Mouse (Mus musculus): ENCODE measurements around the gene Jsrp1.
A peak's percentile ranks its signal among the peaks of the same experiment; 100 is the strongest.
"Not testable (repeated sequence)": the region's sequence is repeated elsewhere in the genome, so short reads cannot be mapped to it uniquely, and the experiment has no call there.

Gene Jsrp1

DNA sequence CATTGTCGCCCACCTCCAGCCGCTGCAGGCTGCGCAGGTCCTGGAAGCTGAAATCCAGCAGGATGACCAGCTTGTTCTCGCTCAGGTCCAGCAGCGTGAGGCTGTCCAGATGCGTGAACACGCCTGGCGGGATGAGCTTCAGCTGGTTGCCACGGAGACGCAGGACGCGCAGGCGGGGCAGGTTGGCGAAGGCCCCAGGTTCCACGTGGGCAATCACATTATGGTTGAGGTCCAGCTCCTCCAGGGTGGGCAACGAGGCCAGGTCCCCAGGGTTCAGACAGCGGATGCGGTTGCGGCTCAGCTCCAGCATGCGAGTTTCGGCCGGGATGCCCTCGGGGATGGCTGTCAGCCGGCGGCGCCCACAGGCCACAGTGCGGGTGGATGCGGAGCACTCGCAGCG is 22.3 kb upstream of the Jsrp1 start:
- DNase-seq (ENCODE audit: extremely low spot score, low read depth, low spot score) = no peak

DNA sequence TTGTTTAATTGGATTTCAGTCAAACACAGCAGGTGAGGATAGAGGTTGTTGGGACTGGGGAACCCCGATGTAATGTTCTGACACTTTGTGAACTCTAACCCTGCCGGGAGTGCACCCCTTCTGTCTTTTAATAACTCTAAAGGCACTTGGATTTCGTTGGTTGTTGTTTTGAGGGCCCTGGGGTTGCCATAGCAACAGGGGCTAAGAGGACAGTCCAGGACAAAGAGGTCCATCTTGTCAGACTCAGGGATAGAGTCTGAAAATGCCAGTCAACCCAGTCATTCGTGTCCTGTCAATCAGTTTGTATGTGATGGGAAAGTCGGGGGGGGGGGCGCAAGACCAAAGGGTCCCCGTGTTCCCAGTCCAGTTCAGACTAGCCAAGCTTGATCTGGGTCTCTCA is 19.5 kb upstream of the Jsrp1 start:
- DNase-seq (ENCODE audit: extremely low spot score, low read depth, low spot score) = no peak

DNA sequence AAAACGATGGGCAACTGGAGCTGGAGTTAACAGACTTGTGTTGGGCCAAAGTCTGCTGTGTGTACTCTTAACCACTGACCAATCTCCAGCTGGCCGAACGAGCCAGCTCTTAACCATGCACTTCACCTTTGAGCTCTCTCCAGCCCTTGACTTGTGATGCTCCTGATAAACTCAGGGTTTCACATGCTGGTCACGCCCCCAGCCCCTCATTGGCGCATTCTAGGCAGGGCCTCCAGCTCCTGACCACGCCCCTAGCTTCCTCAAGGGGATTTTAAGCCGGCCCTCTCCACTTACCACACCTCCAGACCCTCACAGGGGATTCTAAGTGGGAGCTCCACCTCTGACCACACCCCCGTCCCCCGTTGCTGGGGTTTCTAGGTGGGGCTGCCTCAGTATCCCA is 17.8 kb upstream of the Jsrp1 start:
- no peak for DNase-seq (ENCODE audit: extremely low spot score, low read depth, low spot score)

DNA sequence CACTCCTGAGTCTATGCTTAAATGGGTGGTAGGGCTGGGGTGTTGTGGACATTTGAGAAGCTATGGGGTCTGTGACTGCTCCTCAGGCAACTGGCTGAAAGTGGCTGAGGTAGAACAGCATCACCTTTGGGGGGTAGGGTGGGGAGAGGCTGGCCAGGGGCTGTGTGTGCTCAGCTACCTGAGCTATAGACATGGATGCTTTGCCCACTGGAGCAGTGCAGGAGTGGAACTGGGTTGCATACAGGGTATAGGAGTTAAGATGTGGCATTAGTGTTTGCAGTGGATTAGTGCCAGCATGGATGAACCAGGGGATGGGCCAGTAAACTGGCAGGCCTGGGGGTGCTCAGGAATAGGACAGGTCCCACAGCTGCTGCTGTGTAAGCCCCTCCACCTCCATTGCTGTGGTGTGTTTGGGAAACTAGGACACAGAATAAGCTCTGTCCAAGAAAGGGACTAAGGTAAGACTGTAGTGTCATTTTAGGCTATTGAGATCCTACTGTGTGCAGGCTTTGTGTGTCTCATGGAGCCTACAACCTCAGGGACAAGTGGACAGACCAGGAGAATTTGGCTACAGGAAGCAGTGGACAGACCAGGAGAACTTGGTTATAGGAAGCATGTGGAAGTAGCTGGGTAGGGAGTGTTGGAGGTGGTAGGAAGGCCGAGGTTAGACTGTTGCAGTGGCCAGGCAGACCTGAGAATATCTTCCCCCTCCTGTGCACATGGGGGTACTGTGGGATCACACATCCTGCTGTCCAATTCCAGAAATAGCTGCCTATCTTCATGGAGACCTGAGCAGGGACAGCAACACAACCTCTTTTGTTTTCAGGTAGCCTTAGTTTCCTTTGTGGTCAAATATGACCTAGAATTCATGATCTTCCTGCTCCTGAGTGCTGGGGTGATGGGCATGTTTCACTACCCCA is 16.3 kb upstream of the Jsrp1 start:
- no peak for DNase-seq (ENCODE audit: extremely low spot score, low read depth, low spot score)

DNA sequence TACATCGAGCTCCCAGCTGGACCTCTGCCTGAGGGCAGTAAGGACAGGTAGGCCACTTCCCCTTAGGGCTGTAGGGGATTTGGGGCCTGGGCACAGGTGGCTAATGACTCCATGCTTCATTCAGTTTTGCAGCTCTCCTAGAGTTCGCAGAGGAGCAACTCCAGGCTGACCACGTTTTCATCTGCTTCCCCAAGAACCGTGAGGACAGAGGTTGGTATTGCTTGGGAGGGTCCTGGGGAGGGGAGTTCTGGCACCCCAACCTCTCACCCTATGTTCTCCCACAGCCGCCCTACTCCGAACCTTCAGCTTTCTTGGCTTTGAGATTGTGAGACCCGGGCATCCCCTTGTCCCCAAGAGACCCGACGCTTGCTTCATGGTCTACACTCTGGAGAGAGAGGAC is 15.3 kb upstream of the Jsrp1 start:
- DNase-seq (ENCODE audit: extremely low spot score, low read depth, low spot score) = not testable (repeated sequence)

DNA sequence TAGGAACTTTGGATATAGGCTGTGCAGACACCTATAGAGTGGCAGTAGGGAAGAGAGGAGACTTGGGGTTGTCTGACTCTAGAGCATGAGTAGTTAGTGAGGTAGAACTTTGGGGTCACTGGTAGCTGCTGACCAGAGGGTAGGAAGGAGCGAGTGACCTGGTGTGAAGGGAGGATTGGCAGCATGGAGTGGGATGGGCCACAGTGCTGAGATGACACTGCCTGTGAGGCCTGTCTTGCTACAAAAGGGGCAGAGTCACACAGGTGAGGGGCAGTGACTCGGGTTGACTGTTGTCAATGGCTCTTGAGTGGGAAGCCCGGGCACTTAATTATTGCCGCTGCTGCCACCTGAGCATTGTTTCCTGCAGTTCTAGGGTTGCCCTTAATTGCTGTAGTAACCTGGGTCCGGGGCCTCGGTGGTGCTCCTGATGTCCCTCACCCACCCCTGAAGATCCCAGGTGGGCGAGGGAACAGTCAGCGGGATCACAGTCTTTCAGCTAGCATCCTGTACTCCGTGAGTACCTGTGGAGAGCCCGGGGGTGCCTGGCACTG is 14.6 kb upstream of the Jsrp1 start:
- no peak for DNase-seq (ENCODE audit: extremely low spot score, low read depth, low spot score)

DNA sequence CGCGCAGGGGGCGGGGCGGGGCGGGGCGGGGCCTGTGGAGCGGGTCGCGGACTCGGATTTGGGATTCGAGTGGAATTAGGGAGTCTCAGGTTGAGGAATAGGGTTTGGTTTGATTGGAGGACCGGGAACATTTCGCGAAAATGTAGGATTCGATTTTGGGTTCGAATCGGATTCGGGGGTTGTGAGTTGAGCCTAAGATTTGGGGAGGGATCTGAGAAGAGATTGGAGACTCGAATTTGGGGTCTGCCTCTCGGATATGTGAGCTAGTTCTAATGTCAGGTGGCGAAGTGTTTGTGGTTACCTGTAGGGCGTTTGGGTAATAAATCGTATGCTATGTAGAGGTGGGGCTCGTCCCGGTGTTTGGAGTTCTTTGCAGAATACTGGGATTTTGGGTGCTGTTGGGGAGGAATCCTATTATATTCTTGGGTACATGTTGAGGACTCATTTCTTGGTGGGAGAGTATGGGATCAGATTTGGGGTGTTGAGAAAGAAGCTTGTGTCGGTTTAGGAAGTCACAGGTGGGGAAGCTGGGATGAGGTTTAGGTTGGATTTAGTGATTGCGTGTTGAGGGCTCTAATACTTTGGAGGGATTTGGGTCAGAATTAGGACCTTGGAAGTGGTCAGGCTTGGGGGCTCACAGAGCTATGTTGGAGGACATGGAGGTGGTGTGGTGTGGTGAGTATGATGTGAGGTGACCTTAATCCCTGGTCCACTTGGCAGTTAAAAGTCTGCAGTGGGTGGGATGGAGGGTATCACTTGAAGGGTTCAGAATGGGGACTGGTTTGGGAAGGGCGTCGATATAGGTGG is 14.0 kb upstream of the Jsrp1 start:
- DNase-seq (ENCODE audit: extremely low spot score, low read depth, low spot score) = no peak

DNA sequence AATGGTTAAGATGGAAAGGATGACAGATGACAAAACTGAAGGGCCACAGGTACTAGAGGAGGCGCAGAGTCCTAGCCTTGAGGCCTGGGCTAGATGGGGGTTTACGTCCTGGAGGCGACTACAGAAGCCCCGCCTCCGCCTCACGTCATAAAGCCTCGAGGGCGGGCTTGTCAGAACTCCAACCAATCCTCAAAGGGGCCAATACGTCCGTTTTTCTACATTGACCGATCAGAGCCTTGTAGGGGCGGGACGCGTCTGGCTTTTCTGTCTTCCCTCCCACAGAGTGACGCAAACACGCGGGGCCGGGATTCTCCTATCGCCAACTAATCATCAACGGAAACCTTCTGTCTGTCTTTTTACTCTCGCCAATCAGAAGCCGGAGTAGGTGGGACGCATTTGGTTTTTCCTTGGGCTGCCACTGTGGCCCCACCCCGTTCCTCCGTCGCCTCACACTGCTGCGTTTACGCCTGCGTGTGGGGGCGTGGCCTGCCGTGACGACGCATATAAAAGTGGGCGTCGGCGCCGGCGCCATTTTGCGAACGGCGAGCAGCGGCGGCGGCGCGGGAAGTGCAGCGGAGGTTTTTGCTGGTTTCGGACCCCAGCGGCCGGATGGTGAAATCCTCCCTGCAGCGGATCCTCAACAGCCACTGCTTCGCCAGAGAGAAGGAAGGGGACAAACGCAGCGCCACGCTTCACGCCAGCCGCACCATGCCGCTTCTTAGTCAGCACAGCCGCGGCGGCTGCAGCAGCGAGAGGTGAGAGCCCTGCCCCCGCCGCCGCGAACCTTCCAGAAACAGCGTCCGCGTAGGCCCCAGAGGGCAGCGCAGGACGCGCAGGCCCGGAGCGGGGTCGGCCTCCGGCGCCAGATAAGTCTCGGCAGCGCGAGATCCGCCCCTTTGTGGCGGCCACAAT is 13.1 kb upstream of the Jsrp1 start, which contains the start of gene Oaz1:
Gene Oaz1 (plus strand): TSS at position 506 of the 912 bp plus-strand sequence.
- DNase-seq (ENCODE audit: extremely low spot score, low read depth, low spot score) = peak; percentile 98

DNA sequence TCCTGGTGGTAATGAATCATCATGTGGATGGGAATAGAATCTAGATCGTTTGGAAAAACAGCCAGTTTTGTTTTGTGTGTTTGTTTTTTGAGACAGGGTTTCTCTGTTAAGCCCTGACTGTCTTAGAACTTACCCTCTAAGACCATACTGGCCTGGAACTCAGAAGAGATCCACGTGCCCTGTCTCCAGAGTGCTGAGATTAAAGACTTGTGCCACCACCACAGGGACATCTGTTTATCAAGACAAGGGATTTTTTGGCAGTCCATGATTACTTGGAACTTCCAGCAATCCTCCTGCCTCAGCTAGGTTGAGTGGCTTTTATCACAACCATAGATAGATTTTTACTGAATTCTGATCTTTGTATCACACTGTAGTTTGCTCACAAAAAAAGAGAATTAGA is 11.5 kb upstream of the Jsrp1 start:
- DNase-seq (ENCODE audit: extremely low spot score, low read depth, low spot score) = no peak

DNA sequence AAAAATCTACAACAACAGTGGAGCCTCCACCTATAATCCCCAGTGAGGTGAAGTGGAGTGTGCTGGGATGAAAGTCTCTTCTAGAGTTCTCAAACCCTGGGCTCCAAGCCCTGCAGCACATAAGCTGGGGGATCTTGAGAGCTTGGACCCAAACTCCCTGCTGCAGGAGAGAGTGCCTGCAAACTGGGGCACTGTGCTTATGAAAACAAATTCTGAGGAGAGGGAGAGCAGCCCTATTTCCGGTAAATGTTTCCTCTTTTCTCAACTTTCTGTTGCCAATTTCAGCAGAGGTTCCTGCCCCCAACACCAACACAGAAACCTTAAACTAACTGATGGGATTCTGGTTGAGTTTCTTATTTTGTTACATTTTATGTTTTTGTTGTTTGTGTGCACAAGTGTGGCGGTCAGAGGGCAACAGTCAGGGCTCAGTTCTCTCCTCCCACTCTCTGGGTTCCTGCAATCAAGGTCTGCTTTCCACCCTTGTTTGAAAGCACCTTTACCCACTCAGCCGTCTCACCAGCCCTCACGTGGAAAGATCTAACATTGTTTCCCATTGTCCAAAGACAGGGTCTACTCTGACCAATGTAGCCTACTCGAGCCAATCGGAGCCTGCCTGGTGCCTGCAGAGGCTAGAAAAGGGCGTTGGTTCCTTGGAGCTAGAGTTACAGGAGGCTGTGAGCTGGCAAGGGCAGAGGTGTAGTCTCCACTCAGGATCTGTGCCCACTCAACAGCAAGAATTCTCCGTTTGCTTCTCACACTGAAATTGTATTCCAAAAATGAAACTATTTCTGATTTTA is 10.7 kb upstream of the Jsrp1 start:
- DNase-seq (ENCODE audit: extremely low spot score, low read depth, low spot score) = no peak

DNA sequence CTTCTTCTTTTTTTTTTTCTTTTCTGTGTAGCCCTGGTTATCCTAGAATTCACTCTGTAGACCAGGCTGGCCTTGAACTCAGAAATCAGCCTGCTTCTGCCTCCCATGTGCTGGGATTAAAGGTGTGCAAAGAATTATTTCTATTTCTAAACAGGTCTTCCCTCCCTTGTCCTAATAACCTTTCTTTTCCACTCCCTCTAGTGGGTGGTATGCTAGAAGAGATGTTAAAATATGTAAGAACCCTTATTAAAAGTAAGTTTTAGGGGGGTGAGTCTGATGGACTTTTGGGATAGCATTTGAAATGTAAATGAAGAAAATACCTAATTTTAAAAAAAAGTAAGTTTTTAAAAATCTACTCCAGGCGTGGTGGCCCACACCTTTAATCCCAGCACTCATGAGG is 10.0 kb upstream of the Jsrp1 start:
- no peak for DNase-seq (ENCODE audit: extremely low spot score, low read depth, low spot score)

DNA sequence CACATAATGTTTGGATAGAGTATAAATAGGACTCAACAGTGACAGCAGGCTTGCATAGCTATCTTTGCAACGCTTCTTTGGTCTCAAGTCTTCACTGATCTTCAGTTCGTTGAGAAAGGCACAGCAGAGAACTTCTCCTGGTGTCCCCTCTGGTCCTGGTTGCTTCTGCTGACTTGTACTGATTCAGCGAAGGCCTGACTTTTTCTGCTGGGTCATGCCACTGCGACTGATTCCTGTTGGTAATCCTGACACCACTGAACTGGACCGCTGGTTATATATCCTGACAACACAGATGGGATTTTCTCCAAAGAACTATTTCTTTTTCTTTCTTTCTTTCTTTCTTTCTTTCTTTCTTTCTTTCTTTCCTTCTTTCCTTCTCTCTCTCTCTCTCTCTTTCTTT is 9.2 kb upstream of the Jsrp1 start:
- DNase-seq (ENCODE audit: extremely low spot score, low read depth, low spot score) = no peak

DNA sequence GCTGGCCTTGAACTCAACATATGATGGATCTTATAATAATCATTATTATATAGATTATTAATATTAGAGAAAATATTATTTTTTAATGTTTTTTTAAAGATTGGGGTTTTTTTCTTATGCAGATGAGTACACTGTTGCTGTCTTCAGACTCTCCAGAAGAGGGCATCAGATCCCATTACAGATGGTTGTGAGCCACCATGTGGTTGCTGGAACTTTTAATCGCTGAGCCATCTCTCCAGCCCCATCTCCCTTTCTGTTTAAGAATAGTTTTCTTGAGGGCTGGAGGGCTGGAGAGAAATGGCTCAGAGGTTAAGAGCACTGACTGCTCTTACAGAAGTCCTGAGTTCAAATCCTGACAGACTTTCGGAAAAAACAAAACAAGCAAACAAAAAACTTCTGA is 8.7 kb upstream of the Jsrp1 start:
- DNase-seq (ENCODE audit: extremely low spot score, low read depth, low spot score) = no peak

DNA sequence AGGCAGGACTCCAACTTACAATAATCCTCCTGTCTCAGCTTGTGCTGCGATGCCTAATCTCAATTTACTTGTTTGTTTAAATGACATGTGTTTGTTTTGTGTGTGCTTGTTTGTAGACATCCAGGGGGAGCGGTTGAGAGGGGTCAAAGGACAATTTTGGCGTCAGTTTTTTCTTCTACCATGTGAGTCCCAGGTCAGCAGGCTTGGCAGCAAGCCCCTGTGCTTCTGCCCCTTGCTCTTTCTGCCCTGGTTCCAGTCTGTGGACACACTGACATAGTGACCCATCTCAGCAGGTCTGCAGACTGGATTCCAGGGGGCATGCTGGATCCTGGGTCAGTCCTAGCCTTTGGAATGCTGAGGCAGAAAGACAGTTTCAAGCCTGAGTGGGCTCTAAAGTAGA is 6.1 kb upstream of the Jsrp1 start:
- no peak for DNase-seq (ENCODE audit: extremely low spot score, low read depth, low spot score)

DNA sequence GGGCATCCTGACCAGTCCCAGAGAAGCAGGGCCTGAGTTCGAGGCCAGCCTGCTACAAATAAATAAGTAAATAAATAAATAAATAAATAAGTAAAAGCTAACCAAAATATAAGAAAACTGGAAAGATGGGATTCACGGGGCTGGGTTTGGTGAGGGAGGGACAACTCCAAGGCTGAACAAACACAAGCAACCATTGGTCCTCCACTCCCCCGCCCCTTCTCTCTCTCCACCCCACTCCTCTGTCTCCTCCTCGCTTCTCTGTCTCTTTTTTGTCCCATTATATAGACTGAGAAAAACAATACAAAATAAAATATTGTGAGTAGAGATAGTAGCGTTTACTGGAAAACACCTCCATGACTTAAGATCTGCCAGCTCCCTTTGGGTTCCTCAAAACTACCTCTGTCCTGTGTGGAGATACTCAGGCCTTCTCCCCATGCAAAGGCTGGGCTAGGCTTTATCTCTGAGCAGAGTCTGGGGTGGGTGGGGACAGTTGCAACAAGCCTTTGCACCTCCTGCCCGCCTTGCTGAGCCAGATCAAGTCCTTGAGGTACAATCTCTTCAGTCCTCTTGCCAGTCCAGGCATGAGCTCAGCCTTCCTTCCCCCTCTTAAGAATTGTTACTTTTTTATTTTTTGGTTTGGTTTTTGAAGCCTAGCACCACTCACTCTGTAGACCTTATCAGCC is 5.4 kb upstream of the Jsrp1 start:
- no peak for DNase-seq (ENCODE audit: extremely low spot score, low read depth, low spot score)

DNA sequence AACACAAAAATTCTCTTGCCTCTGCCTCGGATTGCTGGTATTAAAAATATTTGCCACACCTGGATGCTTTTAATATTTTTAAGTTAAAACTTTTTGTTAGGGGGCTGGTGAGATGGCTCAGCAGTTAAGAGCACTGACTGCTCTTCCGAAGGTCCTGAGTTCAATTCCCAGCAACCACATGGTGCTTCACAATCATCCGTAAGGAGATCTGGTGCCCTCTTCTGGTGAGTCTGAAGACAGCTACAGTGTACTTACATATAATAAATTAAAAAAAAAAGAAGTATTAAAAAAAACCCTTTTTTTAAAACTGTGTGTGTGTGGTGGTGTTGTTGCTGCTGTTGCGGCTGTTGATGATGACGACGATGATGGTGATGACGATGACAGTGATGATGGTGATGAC is 4.7 kb upstream of the Jsrp1 start:
- DNase-seq (ENCODE audit: extremely low spot score, low read depth, low spot score) = not testable (repeated sequence)

DNA sequence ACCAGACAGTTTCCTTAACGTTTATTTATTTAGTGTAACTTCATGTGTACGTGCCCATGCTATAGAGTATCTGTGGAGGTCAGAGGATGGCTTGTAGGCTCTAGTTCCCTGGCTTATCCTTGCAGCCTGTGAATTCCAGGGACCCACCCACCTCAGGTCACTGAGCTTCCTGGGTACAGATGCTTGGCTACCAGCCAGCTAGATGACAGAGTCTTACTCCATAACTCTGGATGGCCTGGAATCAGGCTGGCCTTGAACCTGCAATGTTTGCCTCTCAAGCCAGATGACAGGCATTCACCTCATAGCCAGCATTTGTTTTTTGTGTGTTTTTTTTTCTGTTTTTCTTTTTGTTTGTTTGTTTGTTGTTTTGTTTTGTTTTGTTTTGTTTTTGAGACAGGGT is 3.9 kb upstream of the Jsrp1 start:
- no peak for DNase-seq (ENCODE audit: extremely low spot score, low read depth, low spot score)

DNA sequence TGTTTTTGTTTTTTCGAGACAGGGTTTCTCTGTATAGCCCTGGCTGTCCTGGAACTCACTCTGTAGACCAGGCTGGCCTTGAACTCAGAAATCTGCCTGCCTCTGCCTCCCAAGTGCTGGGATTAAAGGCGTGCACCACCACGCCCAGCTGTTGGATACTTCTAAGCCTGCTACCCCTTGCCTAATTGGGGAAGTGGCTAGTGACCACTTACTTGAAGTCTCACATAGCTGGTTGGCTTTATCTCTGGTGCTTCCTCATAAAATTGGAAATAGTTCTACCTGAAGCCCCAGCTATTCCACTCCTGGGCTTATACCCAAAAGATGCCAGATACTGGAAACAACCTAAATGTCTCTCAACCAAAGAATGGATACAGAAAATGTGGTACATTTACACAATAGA is 3.0 kb upstream of the Jsrp1 start:
- not testable (repeated sequence) for DNase-seq (ENCODE audit: extremely low spot score, low read depth, low spot score)

DNA sequence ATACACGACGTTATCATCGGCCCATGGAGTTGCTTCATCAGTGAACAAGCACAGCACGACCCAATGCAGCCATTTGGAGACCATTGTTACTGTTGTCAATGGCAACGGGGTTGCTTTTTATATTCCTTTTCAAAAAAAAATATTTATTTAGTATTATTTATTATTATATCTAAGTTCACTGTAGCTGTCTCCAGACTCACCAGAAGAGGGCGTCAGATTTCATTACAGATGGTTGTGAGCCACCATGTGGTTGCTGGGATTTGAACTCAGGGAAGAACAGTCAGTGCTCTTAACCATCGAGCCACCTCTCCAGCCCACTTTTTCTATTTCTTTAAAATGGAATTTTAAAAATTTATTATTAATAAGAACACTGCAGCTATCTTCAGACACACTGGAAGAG is 1.5 kb upstream of the Jsrp1 start:
- no peak for DNase-seq (ENCODE audit: extremely low spot score, low read depth, low spot score)

All from hindlimb bud, embryonic 11.5 days (tissue).